Mouse (Mus musculus) hindbrain, embryonic 14.5 days (tissue): ENCODE results near the gene Fbxo40. TPM values are rescaled to one million over a fixed set of nuclear protein-coding genes. Genes with fewer than 3 reads are reported as not detected.

Source experiments
- ATAC-seq: fragments of 200-750 bp; cut with Nextera tagmentation; 2 replicates; pipeline ENCODE4 v1.8.0; 2017; ENCODE audit warnings: moderate number of reproducible peaks, mild to moderate bottlenecking, moderate TSS enrichment, moderate library complexity; ENCODE audit not compliant: low FRiP score
- DNase-seq: peaks from one replicate; pipeline ENCODE4 v3.0.0-alpha.2; 2015; ENCODE audit warnings: low spot score
- H3K27ac ChIP-seq: fragments of 300-500 bp; sonication (generic); 2 replicates; pipeline ENCODE4 v1.5.1; 2014; ENCODE audit warnings: mild to moderate bottlenecking, moderate library complexity
- H3K27me3 ChIP-seq: fragments of 300-500 bp; sonication (generic); 2 replicates; pipeline ENCODE4 v1.6.1; 2014; ENCODE audit warnings: mild to moderate bottlenecking, low read length, mixed read lengths; ENCODE audit not compliant: control insufficient read depth, insufficient read depth
- H3K36me3 ChIP-seq: fragments of 300-500 bp; sonication (generic); replicated peaks from 2 replicates; pipeline ENCODE4 v1.6.1; 2014; ENCODE audit not compliant: control insufficient read depth, insufficient read depth
- H3K4me1 ChIP-seq: fragments of 300-500 bp; sonication (generic); replicated peaks from 2 replicates; pipeline ENCODE4 v1.6.1; 2014; ENCODE audit warnings: antibody characterized with exemption, low read length, mixed read lengths; ENCODE audit not compliant: control insufficient read depth, insufficient read depth
- H3K4me2 ChIP-seq: fragments of 300-500 bp; sonication (generic); replicated peaks from 2 replicates; pipeline ENCODE4 v1.6.1; 2014; ENCODE audit warnings: mild to moderate bottlenecking, moderate library complexity
- H3K4me3 ChIP-seq: fragments of 300-500 bp; sonication (generic); replicated peaks from 2 replicates; pipeline ENCODE4 v1.5.1; 2014; ENCODE audit warnings: mild to moderate bottlenecking, low read length
- H3K9ac ChIP-seq: fragments of 300-500 bp; sonication (generic); 2 replicates; pipeline ENCODE4 v1.6.1; 2014
- H3K9me3 ChIP-seq: fragments of 300-500 bp; sonication (generic); 2 replicates; pipeline ENCODE4 v1.6.1; 2016; ENCODE audit warnings: low read length; ENCODE audit not compliant: control insufficient read depth
- WGBS: fragments of 180-500 bp; shearing (Covaris S2); extraction: QIAGEN DNeasy Blood & Tissue Kit; methylation state at CpG from one replicate; pipeline ENCODE4 v1.1.7; 2014; 5-methylcytosine and 5-hydroxymethylcytosine counted together
- polyA plus RNA-seq: library from polyadenylated mRNA; unstranded; fragments of >200 nt; fragmentation: Nextera tagmentation; extraction: Ambion mirVana; gene quantifications from 2 replicates; pipeline ENCODE4 v1.2.1, GENCODE M21; 2014

The Fbxo40 gene
- polyA plus RNA-seq, 1 experiment from 2014 or later: 0.09 TPM

- ATAC-seq (no peak), DNase-seq (no peak)
- H3K4me1 ChIP-seq: no peaks in the 10 kb centered on the region
- H3K9me3 ChIP-seq: no peaks in the 10 kb centered on the region
- no peaks in the 10 kb centered on the region for H3K27me3 ChIP-seq
- no peak within 1 kb of the TSS for H3K9ac ChIP-seq
- no peak within 1 kb of the TSS for H3K27ac ChIP-seq
- H3K4me3 ChIP-seq: no peak within 1 kb of the TSS
- H3K4me2 ChIP-seq: no peak within 1 kb of the TSS
- 84% methylated on average over 7 of the region's 7 CpGs for WGBS
- H3K36me3 ChIP-seq: peaks cover 36% of the 10 kb centered on the region
Measured at GRCm38 (mm10) chr16:36934841-36935620, 55.2 kb downstream of the Fbxo40 start, which contains the start of gene Hcls1. Hcls1 (plus strand) TSS chr16:36934983.

GRCm38 (mm10) chr16:36934131-36934840, 56.0 kb downstream of the Fbxo40 start:
- no peak overlapping the region for H3K4me3 ChIP-seq
- peaks cover 44% of the 10 kb centered on the region for H3K36me3 ChIP-seq
- H3K27ac ChIP-seq: no peak overlapping the region
- H3K4me2 ChIP-seq: no peak overlapping the region
- H3K27me3 ChIP-seq: no peaks in the 10 kb centered on the region
- DNase-seq (no peak), ATAC-seq (no peak)
- no peak overlapping the region for H3K9ac ChIP-seq
- H3K4me1 ChIP-seq: no peaks in the 10 kb centered on the region
- no peaks in the 10 kb centered on the region for H3K9me3 ChIP-seq
- 83% methylated on average over 6 of the region's 6 CpGs for WGBS

GRCm38 (mm10) chr16:36932546-36932945, 57.7 kb downstream of the Fbxo40 start:
- H3K36me3 ChIP-seq: peaks cover 61% of the 10 kb centered on the region
- no peak overlapping the region for H3K4me3 ChIP-seq
- no peak overlapping the region for H3K27ac ChIP-seq
- no peak overlapping the region for H3K4me2 ChIP-seq
- DNase-seq (no peak), ATAC-seq (no peak)
- no peaks in the 10 kb centered on the region for H3K27me3 ChIP-seq
- H3K9me3 ChIP-seq: no peaks in the 10 kb centered on the region
- no peaks in the 10 kb centered on the region for H3K4me1 ChIP-seq
- WGBS: 95% methylated on average over 6 of the region's 6 CpGs
- no peak overlapping the region for H3K9ac ChIP-seq

- Histone ChIP-seq H3K27me3 (no peaks in the 10 kb centered on the region), H3K9me3 (no peaks in the 10 kb centered on the region), H3K4me1 (no peaks in the 10 kb centered on the region), H3K4me2 (no peak overlapping the region), H3K9ac (no peak overlapping the region), H3K4me3 (no peak overlapping the region), H3K27ac (no peak overlapping the region), H3K36me3 (peaks cover 67% of the 10 kb centered on the region)
- no peak for DNase-seq
- WGBS: 97% methylated on average over 3 of the region's 3 CpGs
- ATAC-seq: no peak
Measured at GRCm38 (mm10) chr16:36931976-36932375, 58.3 kb downstream of the Fbxo40 start.

- H3K4me1 ChIP-seq: no peaks in the 10 kb centered on the region
- H3K4me3 ChIP-seq: no peak overlapping the region
- no peak overlapping the region for H3K27ac ChIP-seq
- H3K9me3 ChIP-seq: no peaks in the 10 kb centered on the region
- H3K27me3 ChIP-seq: no peaks in the 10 kb centered on the region
- DNase-seq (no peak), ATAC-seq (no peak)
- WGBS: 96% methylated on average over 10 of the region's 10 CpGs
- peaks cover 73% of the 10 kb centered on the region for H3K36me3 ChIP-seq
- H3K9ac ChIP-seq: no peak overlapping the region
- H3K4me2 ChIP-seq: no peak overlapping the region
Measured at GRCm38 (mm10) chr16:36931381-36931780, 58.9 kb downstream of the Fbxo40 start.

GRCm38 (mm10) chr16:36930231-36931136, 59.8 kb downstream of the Fbxo40 start:
- Histone ChIP-seq H3K9me3 (no peaks in the 10 kb centered on the region), H3K4me2 (no peak overlapping the region), H3K27me3 (no peaks in the 10 kb centered on the region), H3K4me1 (no peaks in the 10 kb centered on the region), H3K36me3 (peaks cover 82% of the 10 kb centered on the region), H3K27ac (no peak overlapping the region), H3K4me3 (no peak overlapping the region), H3K9ac (no peak overlapping the region)
- ATAC-seq: no peak
- 85% methylated on average over 11 of the region's 11 CpGs for WGBS
- no peak for DNase-seq

GRCm38 (mm10) chr16:36929216-36929615, 61.1 kb downstream of the Fbxo40 start:
- peaks cover 95% of the 10 kb centered on the region for H3K36me3 ChIP-seq
- no peak overlapping the region for H3K27ac ChIP-seq
- ATAC-seq: no peak
- no peaks in the 10 kb centered on the region for H3K4me1 ChIP-seq
- no peaks in the 10 kb centered on the region for H3K27me3 ChIP-seq
- no peaks in the 10 kb centered on the region for H3K9me3 ChIP-seq
- H3K9ac ChIP-seq: no peak overlapping the region
- no peak overlapping the region for H3K4me2 ChIP-seq
- DNase-seq: no peak
- no peak overlapping the region for H3K4me3 ChIP-seq
- 95% methylated on average over 7 of the region's 7 CpGs for WGBS

- DNase-seq (no peak), ATAC-seq (no peak)
- H3K36me3 ChIP-seq: peaks cover 94% of the 10 kb centered on the region
Measured at GRCm38 (mm10) chr16:36928106-36928500, 62.2 kb downstream of the Fbxo40 start.

More at GRCm38 (mm10) chr16:36928106-36928500, 62.2 kb downstream of the Fbxo40 start:
- Histone ChIP-seq H3K4me2 (no peak overlapping the region), H3K9me3 (no peaks in the 10 kb centered on the region), H3K4me1 (no peaks in the 10 kb centered on the region), H3K9ac (no peak overlapping the region), H3K27ac (no peak overlapping the region), H3K27me3 (no peaks in the 10 kb centered on the region), H3K4me3 (no peak overlapping the region)
- 96% methylated on average over 8 of the region's 8 CpGs for WGBS
